Mouse (Mus musculus): ENCODE data around the gene Kif23. TPM values are rescaled to one million over a fixed set of nuclear protein-coding genes. Genes with fewer than 3 reads are reported as not detected.
A peak's percentile ranks its signal among the peaks of the same experiment; 100 is the strongest.

The Kif23 gene
- polyA plus RNA-seq (2014; fragmentation: Nextera tagmentation; extraction: Ambion mirVana), result 119 and 131 TPM in 2 replicates

GRCm38 (mm10) chr9:61946623-61947401 lies at the start of gene Kif23:
TSS of gene Kif23 (minus strand) at chr9:61946774.
- DNase-seq (ENCODE audit: low spot score) (peak; percentile 100), ATAC-seq (ENCODE audit: insufficient number of reproducible peaks, low FRiP score, low TSS enrichment, low read depth) (peak; percentile 90)
- Histone ChIP-seq H3K27me3 (ENCODE audit: control insufficient read depth, insufficient read depth, low read length) (no peaks in the 10 kb centered on the region), H3K27ac (replicated peaks; ENCODE audit: low read depth, low read length) (peak within 1 kb of the TSS; percentile 75), H3K36me3 (ENCODE audit: control insufficient read depth, insufficient read depth, low read length) (peaks cover 5% of the 10 kb centered on the region), H3K4me2 (ENCODE audit: low read depth, severe bottlenecking) (peak within 1 kb of the TSS; percentile 83), H3K4me1 (ENCODE audit: control insufficient read depth, insufficient read depth, low read length) (0 out of 2 replicates have a peak, but pooled peaks cover 4% of the 10 kb centered on the region), H3K9me3 (ENCODE audit: control insufficient read depth, low read length) (no peaks in the 10 kb centered on the region), H3K9ac (ENCODE audit: low read length) (peak within 1 kb of the TSS; percentile 80), H3K4me3 (ENCODE audit: low read depth, low read length) (peak within 1 kb of the TSS; percentile 77)
- under 1% methylated on average over 44 of the region's 44 CpGs for WGBS

- 74% methylated on average over 4 of the region's 4 CpGs for WGBS
- H3K9ac ChIP-seq (ENCODE audit: low read length), result no peak overlapping the region
- no peaks in the 10 kb centered on the region for H3K4me1 ChIP-seq (ENCODE audit: control insufficient read depth, insufficient read depth, low read length)
- H3K27ac ChIP-seq (replicated peaks; ENCODE audit: low read depth, low read length), result no peak overlapping the region
- H3K9me3 ChIP-seq (ENCODE audit: control insufficient read depth, low read length), result no peaks in the 10 kb centered on the region
- DNase-seq (ENCODE audit: low spot score), result no peak
- H3K27me3 ChIP-seq (ENCODE audit: control insufficient read depth, insufficient read depth, low read length), result no peaks in the 10 kb centered on the region
- H3K4me2 ChIP-seq (ENCODE audit: low read depth, severe bottlenecking), result no peak overlapping the region
- no peak overlapping the region for H3K4me3 ChIP-seq (ENCODE audit: low read depth, low read length)
- ATAC-seq (ENCODE audit: insufficient number of reproducible peaks, low FRiP score, low TSS enrichment, low read depth), result no peak
- no peaks in the 10 kb centered on the region for H3K36me3 ChIP-seq (ENCODE audit: control insufficient read depth, insufficient read depth, low read length)
Measured at GRCm38 (mm10) chr9:61991158-61991557, 44.6 kb upstream of the Kif23 start.

DNA sequence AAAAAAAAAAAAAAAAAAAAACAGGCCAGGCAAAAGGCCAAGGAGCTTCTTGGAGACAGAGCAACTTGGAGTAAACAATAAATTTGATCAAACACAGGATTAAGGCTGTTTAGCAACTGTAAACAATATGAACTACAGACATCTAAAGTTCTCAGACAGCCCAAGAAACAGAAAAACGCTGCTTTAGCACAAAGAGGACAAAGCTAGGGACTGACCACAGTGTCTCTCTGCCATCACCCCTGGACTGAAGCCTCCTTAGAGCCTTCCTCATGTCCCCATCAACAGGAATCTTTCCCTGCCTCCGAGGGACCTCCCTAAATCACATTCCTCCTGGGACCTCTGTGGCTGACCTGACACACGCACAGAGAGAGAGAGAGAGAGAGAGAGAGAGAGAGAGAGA lies 44.2 kb upstream of the Kif23 start:
- H3K36me3 ChIP-seq (ENCODE audit: control insufficient read depth, insufficient read depth, low read length), result no peaks in the 10 kb centered on the region
- 32% methylated on average over 3 of the region's 3 CpGs for WGBS
- ATAC-seq (ENCODE audit: insufficient number of reproducible peaks, low FRiP score, low TSS enrichment, low read depth), result no peak

DNA sequence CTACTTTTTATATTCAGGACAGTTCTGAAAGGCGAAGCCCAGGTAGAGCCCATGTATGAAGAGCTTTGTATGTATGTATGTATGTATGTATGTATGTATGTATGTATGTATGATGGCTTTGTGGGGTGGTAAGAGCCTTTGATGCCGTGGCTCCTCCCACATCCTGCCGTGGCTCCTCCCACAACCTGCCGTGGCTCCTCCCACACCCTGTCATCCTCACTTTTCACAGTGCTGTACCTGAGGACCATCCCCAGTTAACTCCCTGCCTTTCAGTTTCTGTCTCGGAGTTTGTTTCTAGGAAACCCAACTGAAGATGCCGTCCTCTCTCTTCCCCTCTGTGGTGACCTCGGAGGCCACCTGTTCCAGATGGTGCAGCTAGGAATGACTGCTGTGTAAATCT lies 39.5 kb upstream of the Kif23 start:
- no peaks in the 10 kb centered on the region for H3K4me1 ChIP-seq (ENCODE audit: control insufficient read depth, insufficient read depth, low read length)
- ATAC-seq (ENCODE audit: insufficient number of reproducible peaks, low FRiP score, low TSS enrichment, low read depth) (no peak), DNase-seq (ENCODE audit: low spot score) (no peak)
- H3K27ac ChIP-seq (replicated peaks; ENCODE audit: low read depth, low read length), result no peak overlapping the region
- H3K4me3 ChIP-seq (ENCODE audit: low read depth, low read length), result no peak overlapping the region
- WGBS, result 82% methylated on average over 7 of the region's 7 CpGs
- H3K9ac ChIP-seq (ENCODE audit: low read length), result no peak overlapping the region
- no peaks in the 10 kb centered on the region for H3K27me3 ChIP-seq (ENCODE audit: control insufficient read depth, insufficient read depth, low read length)
- H3K36me3 ChIP-seq (ENCODE audit: control insufficient read depth, insufficient read depth, low read length), result no peaks in the 10 kb centered on the region
- no peak overlapping the region for H3K4me2 ChIP-seq (ENCODE audit: low read depth, severe bottlenecking)
- no peaks in the 10 kb centered on the region for H3K9me3 ChIP-seq (ENCODE audit: control insufficient read depth, low read length)

More for the DNA sequence above, 44.2 kb upstream of the Kif23 start:
- Histone ChIP-seq H3K9ac (ENCODE audit: low read length) (no peak overlapping the region), H3K4me2 (ENCODE audit: low read depth, severe bottlenecking) (no peak overlapping the region), H3K4me1 (ENCODE audit: control insufficient read depth, insufficient read depth, low read length) (no peaks in the 10 kb centered on the region), H3K27ac (replicated peaks; ENCODE audit: low read depth, low read length) (no peak overlapping the region), H3K4me3 (ENCODE audit: low read depth, low read length) (no peak overlapping the region), H3K9me3 (ENCODE audit: control insufficient read depth, low read length) (no peaks in the 10 kb centered on the region), H3K27me3 (ENCODE audit: control insufficient read depth, insufficient read depth, low read length) (no peaks in the 10 kb centered on the region)
- no peak for DNase-seq (ENCODE audit: low spot score)

- DNase-seq (ENCODE audit: low spot score), result peak; percentile 66
- Histone ChIP-seq H3K36me3 (ENCODE audit: control insufficient read depth, insufficient read depth, low read length) (no peaks in the 10 kb centered on the region), H3K27me3 (ENCODE audit: control insufficient read depth, insufficient read depth, low read length) (no peaks in the 10 kb centered on the region), H3K9me3 (ENCODE audit: control insufficient read depth, low read length) (no peaks in the 10 kb centered on the region), H3K4me1 (ENCODE audit: control insufficient read depth, insufficient read depth, low read length) (no peaks in the 10 kb centered on the region), H3K4me2 (ENCODE audit: low read depth, severe bottlenecking) (no peak overlapping the region), H3K27ac (replicated peaks; ENCODE audit: low read depth, low read length) (no peak overlapping the region), H3K9ac (ENCODE audit: low read length) (no peak overlapping the region), H3K4me3 (ENCODE audit: low read depth, low read length) (no peak overlapping the region)
- ATAC-seq (ENCODE audit: insufficient number of reproducible peaks, low FRiP score, low TSS enrichment, low read depth), result no peak
- WGBS, result 46% methylated on average over 11 of the region's 11 CpGs
Measured at GRCm38 (mm10) chr9:61985183-61985863, 38.7 kb upstream of the Kif23 start.

- Histone ChIP-seq H3K36me3 (ENCODE audit: control insufficient read depth, insufficient read depth, low read length) (no peaks in the 10 kb centered on the region), H3K4me1 (ENCODE audit: control insufficient read depth, insufficient read depth, low read length) (no peaks in the 10 kb centered on the region), H3K9ac (ENCODE audit: low read length) (no peak overlapping the region), H3K27me3 (ENCODE audit: control insufficient read depth, insufficient read depth, low read length) (no peaks in the 10 kb centered on the region), H3K9me3 (ENCODE audit: control insufficient read depth, low read length) (no peaks in the 10 kb centered on the region), H3K4me3 (ENCODE audit: low read depth, low read length) (no peak overlapping the region), H3K27ac (replicated peaks; ENCODE audit: low read depth, low read length) (no peak overlapping the region), H3K4me2 (ENCODE audit: low read depth, severe bottlenecking) (no peak overlapping the region)
- 79% methylated on average over 7 of the region's 7 CpGs for WGBS
- DNase-seq (ENCODE audit: low spot score), result no peak
- no peak for ATAC-seq (ENCODE audit: insufficient number of reproducible peaks, low FRiP score, low TSS enrichment, low read depth)
Measured at GRCm38 (mm10) chr9:61982940-61983620, 36.5 kb upstream of the Kif23 start.

DNA sequence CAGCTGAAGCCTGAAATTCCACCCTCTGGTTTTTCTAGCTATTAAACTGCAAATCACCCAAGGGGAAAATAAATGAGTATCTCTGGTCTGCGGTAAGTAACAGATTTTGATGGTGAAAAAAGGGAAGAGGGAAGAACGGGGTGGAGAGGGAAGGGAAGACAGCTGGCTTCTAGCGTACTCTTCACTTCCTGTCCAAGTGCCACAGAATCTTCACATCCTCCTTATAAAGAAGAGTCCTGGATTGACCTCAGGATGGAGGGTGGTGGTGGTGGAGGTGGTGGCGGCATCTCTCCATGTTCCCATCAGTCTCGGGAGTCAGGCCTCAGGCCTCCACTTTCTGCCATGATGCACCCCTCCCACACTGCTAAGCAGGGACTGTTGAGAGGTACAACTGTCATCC lies 35.3 kb upstream of the Kif23 start:
- H3K27ac ChIP-seq (replicated peaks; ENCODE audit: low read depth, low read length), result no peak overlapping the region
- H3K4me2 ChIP-seq (ENCODE audit: low read depth, severe bottlenecking), result no peak overlapping the region
- WGBS, result 78% methylated on average over 5 of the region's 5 CpGs

GRCm38 (mm10) chr9:61979983-61980382 lies 33.4 kb upstream of the Kif23 start:
- ATAC-seq (ENCODE audit: insufficient number of reproducible peaks, low FRiP score, low TSS enrichment, low read depth) (no peak), DNase-seq (ENCODE audit: low spot score) (no peak)
- Histone ChIP-seq H3K4me3 (ENCODE audit: low read depth, low read length) (no peak overlapping the region), H3K9me3 (ENCODE audit: control insufficient read depth, low read length) (no peaks in the 10 kb centered on the region), H3K36me3 (ENCODE audit: control insufficient read depth, insufficient read depth, low read length) (no peaks in the 10 kb centered on the region), H3K27me3 (ENCODE audit: control insufficient read depth, insufficient read depth, low read length) (no peaks in the 10 kb centered on the region), H3K4me2 (ENCODE audit: low read depth, severe bottlenecking) (no peak overlapping the region), H3K9ac (ENCODE audit: low read length) (no peak overlapping the region), H3K27ac (replicated peaks; ENCODE audit: low read depth, low read length) (no peak overlapping the region), H3K4me1 (ENCODE audit: control insufficient read depth, insufficient read depth, low read length) (no peaks in the 10 kb centered on the region)
- 78% methylated on average over 2 of the region's 2 CpGs for WGBS

More for the DNA sequence above, 35.3 kb upstream of the Kif23 start:
- DNase-seq (ENCODE audit: low spot score) (no peak), ATAC-seq (ENCODE audit: insufficient number of reproducible peaks, low FRiP score, low TSS enrichment, low read depth) (no peak)
- no peaks in the 10 kb centered on the region for H3K9me3 ChIP-seq (ENCODE audit: control insufficient read depth, low read length)
- no peak overlapping the region for H3K9ac ChIP-seq (ENCODE audit: low read length)
- no peak overlapping the region for H3K4me3 ChIP-seq (ENCODE audit: low read depth, low read length)
- H3K27me3 ChIP-seq (ENCODE audit: control insufficient read depth, insufficient read depth, low read length), result no peaks in the 10 kb centered on the region
- no peaks in the 10 kb centered on the region for H3K36me3 ChIP-seq (ENCODE audit: control insufficient read depth, insufficient read depth, low read length)
- H3K4me1 ChIP-seq (ENCODE audit: control insufficient read depth, insufficient read depth, low read length), result no peaks in the 10 kb centered on the region

Data from limb, embryonic 11.5 days (tissue).